Mouse (Mus musculus) midbrain, embryonic 10.5 days (tissue): ENCODE measurements around the gene Adamts7. TPM values are rescaled to one million over a fixed set of nuclear protein-coding genes. Genes with fewer than 3 reads are reported as not detected.

Experiments
- DNase-seq: peaks from one replicate; pipeline ENCODE4 v3.0.0-alpha.2; 2017; ENCODE audit warnings: low spot score
- H3K27ac ChIP-seq: fragments of 300-500 bp; sonication (generic); replicated peaks from 2 replicates; pipeline ENCODE4 v1.5.1; 2016; ENCODE audit warnings: mild to moderate bottlenecking
- H3K27me3 ChIP-seq: fragments of 300-500 bp; sonication (generic); 2 replicates; pipeline ENCODE4 v1.6.1; 2016; ENCODE audit warnings: low read depth, mild to moderate bottlenecking; ENCODE audit not compliant: poor library complexity, severe bottlenecking
- H3K36me3 ChIP-seq: fragments of 300-500 bp; sonication (generic); 2 replicates; pipeline ENCODE4 v1.6.1; 2016; ENCODE audit warnings: mild to moderate bottlenecking, moderate library complexity
- H3K4me1 ChIP-seq: fragments of 300-500 bp; sonication (generic); 2 replicates; pipeline ENCODE4 v1.6.1; 2016
- H3K4me3 ChIP-seq: fragments of 300-500 bp; sonication (generic); 2 replicates; pipeline ENCODE4 v1.5.1; 2016; ENCODE audit warnings: mild to moderate bottlenecking, moderate library complexity
- H3K9me3 ChIP-seq: fragments of 300-500 bp; sonication (generic); replicated peaks from 2 replicates; pipeline ENCODE4 v1.6.1; 2016; ENCODE audit warnings: mild to moderate bottlenecking
- WGBS: fragments of 180-500 bp; shearing (Covaris S2); methylation state at CpG from one replicate; pipeline ENCODE4 v1.1.7; 2016; 5-methylcytosine and 5-hydroxymethylcytosine counted together
- polyA plus RNA-seq: library from polyadenylated mRNA; unstranded; fragments of >200 nt; fragmentation: Nextera tagmentation; extraction: Ambion mirVana; gene quantifications from 2 replicates; pipeline ENCODE4 v1.2.1, GENCODE M21; 2016

The Adamts7 gene
- polyA plus RNA-seq, 1 experiment from 2014 or later = 16.7 TPM

GRCm38 (mm10) chr9:90189391-90189790, 26.5 kb downstream of the Adamts7 start:
- Histone ChIP-seq H3K27ac (no peak overlapping the region), H3K27me3 (no peaks in the 10 kb centered on the region), H3K4me3 (no peak overlapping the region), H3K36me3 (peaks cover 98% of the 10 kb centered on the region), H3K4me1 (no peaks in the 10 kb centered on the region), H3K9me3 (no peaks in the 10 kb centered on the region)
- no peak for DNase-seq
- 82% methylated on average over 5 of the region's 5 CpGs for WGBS

DNA sequence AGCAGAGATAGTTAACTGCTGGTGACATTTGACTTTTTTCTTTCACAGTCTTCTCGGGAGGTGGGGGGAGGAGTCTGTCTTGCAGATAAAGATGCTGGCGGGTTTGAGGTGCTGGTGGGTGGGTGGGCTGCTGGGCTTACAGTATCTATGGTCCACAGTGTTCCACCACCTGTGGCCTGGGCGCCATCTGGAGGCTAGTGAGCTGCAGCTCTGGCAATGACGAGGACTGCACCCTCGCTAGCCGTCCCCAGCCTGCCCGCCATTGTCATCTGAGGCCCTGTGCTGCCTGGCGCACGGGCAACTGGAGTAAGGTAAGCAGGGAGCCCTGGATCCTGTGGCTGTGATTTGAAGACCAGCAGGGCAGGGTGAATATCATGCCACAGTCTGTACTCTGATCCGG, 32.1 kb downstream of the Adamts7 start:
- Histone ChIP-seq H3K4me3 (no peak overlapping the region), H3K27ac (no peak overlapping the region), H3K36me3 (peaks cover 93% of the 10 kb centered on the region), H3K27me3 (no peaks in the 10 kb centered on the region), H3K9me3 (no peaks in the 10 kb centered on the region), H3K4me1 (no peaks in the 10 kb centered on the region)
- DNase-seq = no peak
- 81% methylated on average over 10 of the region's 10 CpGs for whole genome bisulfite sequencing

- Histone ChIP-seq H3K9me3 (no peaks in the 10 kb centered on the region), H3K4me1 (no peaks in the 10 kb centered on the region), H3K4me3 (no peak overlapping the region), H3K36me3 (peaks cover 93% of the 10 kb centered on the region), H3K27me3 (no peaks in the 10 kb centered on the region), H3K27ac (no peak overlapping the region)
- DNase-seq = no peak
- WGBS = 87% methylated on average over 7 of the region's 7 CpGs
These were observed 33.4 kb downstream of the Adamts7 start for GRCm38 (mm10) chr9:90196262-90196661.

GRCm38 (mm10) chr9:90197116-90197665, 34.3 kb downstream of the Adamts7 start:
- Histone ChIP-seq H3K4me3 (no peak overlapping the region), H3K4me1 (no peaks in the 10 kb centered on the region), H3K9me3 (no peaks in the 10 kb centered on the region), H3K36me3 (peaks cover 93% of the 10 kb centered on the region), H3K27me3 (no peaks in the 10 kb centered on the region), H3K27ac (no peak overlapping the region)
- WGBS = 89% methylated on average over 7 of the region's 7 CpGs
- DNase-seq = no peak

DNA sequence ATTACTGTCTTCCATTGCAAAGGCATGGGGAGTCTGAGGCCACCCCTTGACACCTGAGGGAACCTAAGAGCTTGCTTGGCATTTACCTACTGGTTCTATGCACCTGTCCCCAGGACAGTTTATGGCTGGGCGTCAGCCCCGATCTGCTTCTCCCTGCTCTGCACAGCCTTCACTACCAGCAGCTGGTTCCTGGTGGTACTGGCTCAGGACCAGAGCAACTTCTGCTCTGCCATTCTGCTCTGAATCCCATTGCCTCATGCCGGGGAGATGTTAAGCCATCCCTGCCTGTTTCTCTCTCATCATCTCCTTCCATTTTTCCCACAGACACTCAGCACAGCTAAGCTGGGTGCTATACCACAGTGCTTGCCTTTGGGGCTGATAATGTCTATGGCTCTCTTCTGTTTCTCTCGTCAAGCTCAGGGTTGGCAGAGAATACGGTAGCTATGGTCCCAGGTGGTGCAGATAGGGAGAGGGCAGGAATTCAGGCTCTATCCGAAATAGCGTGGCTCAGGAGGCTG, 35.1 kb downstream of the Adamts7 start:
- Histone ChIP-seq H3K4me3 (no peak overlapping the region), H3K9me3 (no peaks in the 10 kb centered on the region), H3K27ac (no peak overlapping the region), H3K4me1 (no peaks in the 10 kb centered on the region), H3K36me3 (peaks cover 90% of the 10 kb centered on the region), H3K27me3 (no peaks in the 10 kb centered on the region)
- 90% methylated on average over 7 of the region's 7 CpGs for WGBS
- DNase-seq = no peak

DNA sequence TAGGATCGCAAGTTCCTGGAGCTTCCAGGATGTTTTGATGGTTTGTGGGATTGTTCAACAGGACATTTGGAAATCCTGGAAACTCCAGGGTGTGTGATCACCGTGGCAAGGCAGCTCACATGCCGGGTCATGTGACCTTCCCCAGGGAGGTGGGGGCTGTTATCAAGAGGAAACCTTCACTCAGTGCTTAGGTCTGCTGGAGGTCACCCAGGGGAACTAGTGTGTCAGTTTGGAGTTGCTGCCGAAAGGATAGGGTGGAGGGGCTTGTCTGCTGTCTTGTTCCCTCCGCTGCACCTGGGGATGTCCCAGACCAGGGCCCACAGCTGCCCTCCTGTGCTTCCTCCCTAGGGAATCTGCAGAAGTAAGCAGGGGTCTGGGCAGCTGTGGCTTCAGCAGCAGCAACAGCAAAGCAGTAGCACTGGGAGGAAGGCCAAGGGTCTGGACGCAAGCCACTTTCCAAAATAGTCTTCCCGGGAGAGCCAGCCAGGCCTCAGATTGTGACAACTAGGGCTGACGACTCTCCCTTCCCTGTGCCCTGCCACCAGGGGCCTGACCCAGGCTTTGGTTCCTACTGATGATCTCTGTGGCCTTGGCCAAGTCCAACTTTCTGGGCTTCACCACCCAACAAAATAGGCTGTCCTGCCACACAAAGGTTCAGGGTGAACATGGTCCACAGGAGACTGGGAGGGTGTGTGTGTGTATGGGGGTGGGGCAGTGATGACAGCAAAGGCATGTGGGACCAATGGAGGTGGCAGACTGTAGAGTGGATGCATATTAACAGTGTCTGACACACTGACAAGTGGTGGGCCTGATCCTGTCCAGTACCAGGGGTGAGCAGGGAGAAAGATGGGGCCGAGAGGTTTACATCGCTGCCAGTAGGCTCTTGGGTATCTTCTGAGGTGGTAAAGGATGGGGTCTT, 35.9 kb downstream of the Adamts7 start:
- Histone ChIP-seq H3K4me3 (no peak overlapping the region), H3K27me3 (no peaks in the 10 kb centered on the region), H3K4me1 (no peaks in the 10 kb centered on the region), H3K36me3 (peaks cover 83% of the 10 kb centered on the region), H3K27ac (no peak overlapping the region), H3K9me3 (no peaks in the 10 kb centered on the region)
- DNase-seq = no peak
- WGBS = 78% methylated on average over 10 of the region's 10 CpGs

- Histone ChIP-seq H3K4me1 (no peaks in the 10 kb centered on the region), H3K9me3 (no peaks in the 10 kb centered on the region), H3K4me3 (no peak overlapping the region), H3K27ac (no peak overlapping the region), H3K27me3 (no peaks in the 10 kb centered on the region), H3K36me3 (peaks cover 83% of the 10 kb centered on the region)
- DNase-seq = no peak
- 95% methylated on average over 18 of the region's 18 CpGs for WGBS
These were observed 36.7 kb downstream of the Adamts7 start for GRCm38 (mm10) chr9:90199611-90200010.

DNA sequence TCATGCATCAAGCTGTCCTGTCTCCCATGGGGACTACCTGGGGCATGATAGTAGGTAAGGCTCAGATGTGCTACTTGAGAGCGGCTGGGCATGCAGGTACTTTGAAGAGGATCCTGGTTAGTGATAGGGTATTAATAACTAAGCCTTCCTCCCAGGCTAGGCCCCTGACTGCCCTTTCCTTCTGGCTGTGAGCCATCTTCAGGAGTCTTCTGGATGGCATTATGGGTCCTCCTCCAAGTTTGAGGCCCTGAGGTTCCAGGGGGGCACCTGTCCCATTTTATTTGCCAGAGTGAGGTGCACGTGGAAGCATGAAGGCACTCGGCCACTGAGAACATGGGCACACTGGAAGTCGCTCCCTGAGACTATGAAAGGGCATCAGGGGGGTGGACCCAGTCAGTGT, 37.6 kb downstream of the Adamts7 start:
- peaks cover 81% of the 10 kb centered on the region for H3K36me3 ChIP-seq
- H3K4me1 ChIP-seq = no peaks in the 10 kb centered on the region
- H3K27me3 ChIP-seq = no peaks in the 10 kb centered on the region
- no peak for DNase-seq
- WGBS = 94% methylated on average over 4 of the region's 4 CpGs
- no peak overlapping the region for H3K27ac ChIP-seq
- H3K9me3 ChIP-seq = no peaks in the 10 kb centered on the region
- H3K4me3 ChIP-seq = no peak overlapping the region

GRCm38 (mm10) chr9:90201096-90201495, 38.2 kb downstream of the Adamts7 start:
- Histone ChIP-seq H3K27ac (no peak overlapping the region), H3K9me3 (no peaks in the 10 kb centered on the region), H3K4me3 (no peak overlapping the region), H3K36me3 (peaks cover 76% of the 10 kb centered on the region), H3K27me3 (no peaks in the 10 kb centered on the region), H3K4me1 (no peaks in the 10 kb centered on the region)
- 94% methylated on average over 7 of the region's 7 CpGs for WGBS
- DNase-seq = no peak

DNA sequence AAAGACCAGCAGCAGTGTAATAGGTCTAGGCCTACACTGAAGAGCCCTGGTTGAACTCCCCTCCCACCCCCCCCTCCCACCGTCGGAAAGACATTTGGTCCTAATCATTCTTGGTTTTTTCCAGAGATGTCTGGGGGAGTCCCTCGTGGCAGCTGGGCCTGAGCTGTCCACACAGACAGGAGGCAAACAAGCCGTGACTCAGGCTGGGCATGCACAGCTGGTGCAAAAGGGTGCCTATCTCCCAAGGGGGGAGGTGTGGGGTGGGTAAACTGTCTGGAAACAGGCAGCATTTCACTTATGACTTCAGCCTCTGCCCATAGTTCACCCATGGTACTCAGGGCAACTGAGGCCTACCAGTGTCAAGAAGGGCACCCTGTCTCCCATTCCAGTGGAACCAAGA, 38.7 kb downstream of the Adamts7 start:
- Histone ChIP-seq H3K27ac (no peak overlapping the region), H3K36me3 (peaks cover 72% of the 10 kb centered on the region), H3K4me3 (no peak overlapping the region), H3K27me3 (no peaks in the 10 kb centered on the region), H3K4me1 (no peaks in the 10 kb centered on the region), H3K9me3 (no peaks in the 10 kb centered on the region)
- 73% methylated on average over 4 of the region's 4 CpGs for WGBS
- DNase-seq = no peak

DNA sequence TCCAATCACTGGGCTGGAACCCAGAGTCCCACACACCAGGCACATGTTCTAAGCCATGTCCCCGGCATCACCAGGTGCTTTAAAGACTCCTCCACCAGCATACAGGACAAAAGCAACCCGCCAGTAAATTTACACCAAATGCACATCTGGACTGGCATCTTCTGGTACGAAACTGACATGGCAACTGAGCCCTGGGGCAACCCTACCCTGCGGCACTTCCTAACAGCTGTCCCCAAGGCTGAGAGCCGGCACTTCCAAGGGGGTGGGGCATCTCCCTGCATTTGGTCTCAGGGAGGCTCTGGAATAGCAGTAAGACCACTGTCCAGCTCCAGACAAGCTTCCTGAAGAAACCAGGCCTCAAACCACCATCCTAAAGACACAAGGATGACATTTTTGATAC, 40.4 kb downstream of the Adamts7 start:
- no peak overlapping the region for H3K27ac ChIP-seq
- DNase-seq = no peak
- WGBS = 91% methylated on average over 5 of the region's 5 CpGs
- H3K4me1 ChIP-seq = no peaks in the 10 kb centered on the region
- H3K4me3 ChIP-seq = no peak overlapping the region
- H3K36me3 ChIP-seq = peaks cover 57% of the 10 kb centered on the region
- H3K27me3 ChIP-seq = no peaks in the 10 kb centered on the region
- H3K9me3 ChIP-seq = no peaks in the 10 kb centered on the region

DNA sequence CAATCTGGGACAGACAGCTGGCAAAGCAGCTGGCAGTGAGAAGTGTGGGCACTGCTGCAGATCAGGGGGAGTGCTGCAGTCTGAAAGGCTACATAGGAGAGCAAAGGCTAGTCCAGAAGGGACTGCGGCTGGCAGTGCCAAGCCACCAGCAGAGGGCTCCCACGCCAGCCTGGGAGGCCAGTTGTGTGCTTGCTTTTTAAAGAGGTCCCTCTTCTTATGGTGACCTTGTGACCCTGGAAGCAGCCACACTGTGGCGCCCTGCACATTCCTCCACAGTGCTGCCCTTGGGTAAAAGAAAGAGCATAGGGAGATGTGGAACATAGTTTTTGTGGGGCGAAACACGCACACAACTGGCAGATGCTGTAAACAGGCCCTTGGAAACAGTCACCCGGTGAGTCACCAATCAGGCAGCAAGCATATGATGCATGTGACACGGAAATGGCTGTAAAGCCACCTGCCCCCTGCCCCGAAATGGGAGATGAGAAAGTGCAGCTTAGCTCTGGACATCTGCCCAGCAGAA, 41.6 kb downstream of the Adamts7 start:
- H3K36me3 ChIP-seq = peaks cover 53% of the 10 kb centered on the region
- H3K27me3 ChIP-seq = no peaks in the 10 kb centered on the region
- H3K9me3 ChIP-seq = no peaks in the 10 kb centered on the region
- WGBS = 67% methylated on average over 8 of the region's 8 CpGs
- H3K4me1 ChIP-seq = no peaks in the 10 kb centered on the region
- DNase-seq = no peak
- H3K4me3 ChIP-seq = no peak overlapping the region
- H3K27ac ChIP-seq = no peak overlapping the region

- Histone ChIP-seq H3K27me3 (no peaks in the 10 kb centered on the region), H3K36me3 (peaks cover 36% of the 10 kb centered on the region), H3K9me3 (no peaks in the 10 kb centered on the region), H3K4me1 (peaks cover 12% of the 10 kb centered on the region), H3K27ac (no peak overlapping the region), H3K4me3 (no peak overlapping the region)
- WGBS = 52% methylated on average over 2 of the region's 2 CpGs
- DNase-seq = peak; percentile 80
These were observed 43.6 kb downstream of the Adamts7 start for GRCm38 (mm10) chr9:90206500-90206899.
